Mouse (Mus musculus) skeletal muscle tissue, adult 2 months (tissue): ENCODE measurements around the gene Sytl4.

Experiments used
- DNase-seq: peaks from one replicate; pipeline ENCODE4 v3.0.0-alpha.2; 2012; ENCODE audit warnings: low read depth, low spot score

Sytl4 gene

GRCm38 (mm10) chrX:133981231-133982002 lies at the start of gene Sytl4:
TSS of gene Sytl4 (minus strand) at chrX:133981812.
- peak; percentile 1 for DNase-seq

DNA sequence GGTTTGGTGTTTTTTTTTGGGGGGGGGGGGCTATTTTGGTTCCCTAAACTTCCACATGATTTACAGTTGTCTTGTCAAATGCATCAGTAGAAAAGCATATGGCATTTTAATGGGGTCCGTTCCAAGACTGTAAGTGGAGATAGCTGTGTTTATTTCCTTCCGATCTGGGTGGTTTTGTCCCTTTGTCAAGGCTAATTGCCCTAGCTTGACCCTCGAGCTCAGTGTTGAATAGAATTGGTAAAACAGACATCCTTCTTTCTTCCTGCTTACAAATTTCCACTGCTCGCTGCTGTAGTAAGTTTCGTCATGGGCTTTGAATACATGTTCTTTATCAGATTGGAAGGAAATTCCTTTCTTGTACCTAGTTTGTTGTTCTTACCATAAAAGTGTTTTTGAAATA lies 39.1 kb upstream of the Sytl4 start:
- DNase-seq = peak; percentile 3

- peak; percentile 22 for DNase-seq
These were observed 37.4 kb upstream of the Sytl4 start for GRCm38 (mm10) chrX:134019005-134019404.

- DNase-seq = no peak
These were observed 14.3 kb upstream of the Sytl4 start for GRCm38 (mm10) chrX:133995866-133996265.

GRCm38 (mm10) chrX:133964615-133965014 lies 17.0 kb downstream of the Sytl4 start:
- DNase-seq = no peak

GRCm38 (mm10) chrX:133960617-133961016 lies 21.0 kb downstream of the Sytl4 start:
- no peak for DNase-seq

DNA sequence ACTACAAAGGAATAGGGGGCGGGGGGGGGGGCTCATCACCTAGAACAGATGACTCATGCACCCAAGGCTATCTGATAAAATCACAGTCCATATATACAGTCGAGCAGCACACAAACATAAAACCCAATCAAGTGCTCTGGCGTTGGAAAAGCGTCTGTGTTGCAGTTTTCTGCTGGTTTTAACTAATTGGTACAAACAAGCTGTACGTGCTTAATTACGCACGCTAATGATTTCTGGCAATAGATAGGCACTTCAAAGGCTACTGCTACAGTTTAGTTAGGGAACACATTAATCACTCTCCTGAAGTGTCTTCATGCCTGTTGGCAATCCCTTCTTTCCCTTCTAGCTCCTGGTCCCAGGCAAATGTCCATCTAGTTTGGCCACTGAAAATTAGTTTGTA lies 27.0 kb downstream of the Sytl4 start:
- no peak for DNase-seq

DNA sequence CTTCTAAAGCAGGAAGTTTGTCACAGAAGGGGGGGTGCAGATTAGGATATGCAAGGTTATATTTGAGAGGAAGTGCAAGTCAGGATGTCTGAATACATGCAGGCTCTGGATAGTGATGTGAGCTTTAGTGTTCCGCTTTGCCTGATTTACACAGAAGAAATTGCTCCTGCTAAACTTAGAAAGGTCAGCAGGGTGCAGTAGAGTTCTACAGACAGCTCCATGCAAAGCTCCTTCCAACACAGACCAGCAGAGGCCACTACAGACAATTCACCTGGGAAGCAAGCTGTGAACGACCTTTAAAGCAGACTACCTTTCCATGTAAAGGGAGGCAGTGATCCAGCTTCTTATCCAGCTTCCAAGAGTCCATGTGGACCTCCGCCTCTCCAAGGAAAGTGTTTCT lies 34.2 kb downstream of the Sytl4 start:
- DNase-seq = peak; percentile 21

- DNase-seq = no peak
These were observed 42.1 kb downstream of the Sytl4 start for GRCm38 (mm10) chrX:133939561-133939960.

GRCm38 (mm10) chrX:133936605-133937225 lies 44.9 kb downstream of the Sytl4 start:
- DNase-seq = no peak

DNA sequence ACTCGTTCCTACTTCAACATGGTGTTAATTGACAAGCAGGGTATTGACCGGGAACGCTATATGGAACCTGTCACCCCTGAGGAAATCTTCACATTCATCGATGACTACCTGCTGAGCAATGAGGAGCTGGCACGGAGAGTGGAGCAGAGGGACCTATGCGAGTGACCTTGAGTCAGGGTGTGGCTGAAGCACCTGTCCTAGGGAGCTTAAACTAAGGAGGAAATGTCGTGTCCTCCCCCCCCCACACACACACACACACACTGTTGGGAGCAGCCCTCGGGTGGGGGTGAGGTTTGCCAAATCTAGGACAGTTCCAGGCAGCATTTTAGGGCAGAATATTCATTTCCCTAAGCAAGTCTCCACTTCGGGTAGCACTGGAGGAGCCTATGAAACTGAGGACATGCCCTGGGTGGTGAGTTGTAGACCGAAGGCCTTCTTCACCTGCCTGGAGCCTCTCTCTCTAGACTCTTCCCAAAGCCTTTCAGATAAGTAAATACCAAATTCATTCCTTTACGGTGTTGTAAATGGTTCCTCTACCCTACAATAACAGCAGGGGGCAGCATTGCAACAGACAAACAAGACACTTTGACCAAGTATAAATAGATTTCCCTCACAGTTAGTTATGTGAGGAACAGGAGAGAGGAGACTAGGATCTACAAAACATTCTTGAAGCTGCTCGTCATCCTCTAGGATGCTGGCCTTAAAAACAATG lies 50.2 kb downstream of the Sytl4 start:
- DNase-seq = peak; percentile 34

- DNase-seq = no peak
These were observed 54.9 kb downstream of the Sytl4 start for GRCm38 (mm10) chrX:133926760-133927159.

- DNase-seq = no peak
These were observed 60.4 kb downstream of the Sytl4 start for GRCm38 (mm10) chrX:133921187-133921586.

- peak; percentile 17 for DNase-seq
These were observed 67.4 kb downstream of the Sytl4 start for GRCm38 (mm10) chrX:133914219-133914618.

DNA sequence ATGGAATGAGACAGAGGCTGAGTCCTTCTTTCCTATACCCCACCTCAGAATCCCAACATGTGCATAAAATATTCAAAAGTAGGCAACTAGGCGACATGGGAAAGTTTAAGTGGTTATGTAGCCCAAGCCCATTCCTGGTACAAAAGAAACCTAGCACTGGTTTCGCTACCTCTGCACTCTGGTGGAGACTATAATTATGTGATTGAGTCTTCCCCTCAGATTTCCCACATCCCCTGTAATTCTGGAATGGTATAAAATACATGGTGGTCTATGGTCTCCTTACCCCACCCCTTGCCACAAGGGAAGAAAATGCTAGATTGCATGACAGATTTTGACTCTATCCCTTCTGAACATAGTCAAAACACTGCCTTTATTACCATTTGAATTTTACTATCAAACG lies 68.6 kb downstream of the Sytl4 start:
- DNase-seq = no peak

DNA sequence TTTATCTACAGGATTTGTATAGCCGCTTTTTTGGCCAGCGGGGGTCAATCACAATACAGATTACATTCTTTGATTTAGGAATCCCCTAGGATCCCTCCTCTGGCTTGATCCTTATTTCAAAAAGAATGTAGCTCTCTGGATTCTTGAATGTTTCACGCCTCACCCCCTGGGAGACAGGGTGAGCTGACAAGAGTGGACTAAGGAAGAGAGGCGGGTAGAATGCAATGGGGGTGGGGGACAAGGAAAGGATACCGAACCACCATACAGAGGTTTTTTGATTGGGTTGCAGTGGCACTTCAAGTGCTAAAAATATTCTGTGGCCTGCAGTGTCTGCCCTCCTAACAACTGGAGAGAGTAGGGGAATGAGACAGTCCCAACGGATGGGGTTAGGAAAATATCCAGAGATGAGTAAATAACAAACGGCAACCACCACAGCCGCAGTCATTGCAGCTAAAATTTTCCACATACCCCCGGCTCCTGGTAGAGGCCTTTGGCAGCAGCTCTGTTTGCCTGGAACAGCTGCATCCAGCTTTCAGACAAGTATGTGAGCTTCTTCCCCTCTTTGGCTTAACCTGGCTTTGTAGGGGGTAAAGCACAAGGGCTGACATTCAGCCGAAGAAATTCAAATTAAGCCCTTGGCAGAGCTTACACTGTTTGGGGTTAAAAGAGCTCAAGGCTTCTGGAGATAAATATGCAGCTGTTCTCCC lies 70.1 kb downstream of the Sytl4 start:
- DNase-seq = peak; percentile 27

DNA sequence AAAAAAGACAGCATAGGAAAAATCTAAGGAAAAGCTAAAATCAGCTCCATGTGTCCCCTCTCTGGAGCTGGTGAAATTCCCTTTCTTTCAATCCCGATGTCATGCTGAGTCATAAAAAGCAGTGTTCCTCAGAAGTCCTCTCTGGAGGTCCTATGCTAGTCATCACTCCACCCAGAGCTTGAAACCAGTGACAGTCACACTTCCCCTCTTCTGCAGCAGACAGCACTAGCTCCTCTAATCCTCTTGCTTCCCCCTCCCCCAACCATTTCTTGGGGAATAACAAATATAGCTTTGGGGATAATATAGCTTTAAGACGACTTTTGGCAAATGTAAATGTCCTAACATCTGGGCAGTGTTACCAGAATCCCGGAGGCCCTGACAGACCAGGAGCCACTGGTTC lies 73.4 kb downstream of the Sytl4 start, which contains the start of gene Srpx2:
Gene Srpx2, plus strand, starts transcription at position 166 of the 400 bp plus-strand sequence.
- DNase-seq = peak; percentile 24

DNA sequence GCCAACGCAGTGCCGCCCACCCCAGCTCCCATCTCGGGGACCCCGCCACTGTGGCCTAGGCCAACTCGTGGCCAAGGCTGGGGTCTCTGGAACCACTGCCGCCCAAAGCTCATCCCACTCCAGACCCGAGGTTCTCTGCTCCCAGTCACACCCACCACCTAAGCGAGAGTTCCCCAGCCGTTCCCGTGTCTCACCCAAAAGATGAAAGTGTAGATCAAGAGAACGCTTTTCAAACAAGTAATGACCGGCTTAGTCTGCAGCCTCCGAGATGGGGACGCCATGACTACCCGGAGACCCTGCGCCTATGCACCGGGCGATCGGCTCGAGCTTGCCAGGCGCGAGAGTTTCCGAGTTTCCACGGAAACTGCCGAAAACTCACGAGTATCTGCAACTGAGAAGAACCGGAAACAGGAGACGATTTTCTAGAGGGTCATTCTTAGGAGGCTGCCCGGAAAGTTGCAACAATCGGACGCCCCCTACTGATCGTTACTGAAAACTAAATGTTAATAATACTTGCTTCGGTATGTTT lies 83.5 kb downstream of the Sytl4 start, which contains the start of gene Tspan6:
Gene Tspan6, minus strand, starts transcription at position 416 of the 529 bp plus-strand sequence.
- peak; percentile 61 for DNase-seq

- no peak for DNase-seq
These were observed 93.5 kb downstream of the Sytl4 start for GRCm38 (mm10) chrX:133888111-133888510.

GRCm38 (mm10) chrX:133887308-133887707 lies 94.3 kb downstream of the Sytl4 start:
- DNase-seq = no peak
